Mouse (Mus musculus) kidney, embryonic 14.5 days (tissue): ENCODE measurements at regions not wholly inside any gene's neighbourhood (a gene's known extent, or its start where the extent isn't known, plus 50 kb on each side); places are given as distances from the start of the nearest gene placed in this dataset.
"Not testable (repeated sequence)": the region's sequence is repeated elsewhere in the genome, so short reads cannot be mapped to it uniquely, and the experiment has no call there.

ENCODE experiments used
- ATAC-seq: fragments of 200-750 bp; cut with Nextera tagmentation; 2 replicates; pipeline ENCODE4 v1.8.0; 2017; ENCODE audit warnings: moderate number of reproducible peaks, mild to moderate bottlenecking, moderate TSS enrichment, moderate library complexity; ENCODE audit not compliant: low FRiP score, low TSS enrichment
- H3K27ac ChIP-seq: fragments of 300-500 bp; sonication (generic); 2 replicates; pipeline ENCODE4 v1.5.1; 2014; ENCODE audit warnings: low read depth, mild to moderate bottlenecking, low read length, moderate library complexity, mixed read lengths
- H3K27me3 ChIP-seq: fragments of 300-500 bp; sonication (generic); 2 replicates; pipeline ENCODE4 v1.6.1; 2014; ENCODE audit warnings: mild to moderate bottlenecking, low read length; ENCODE audit not compliant: control insufficient read depth, insufficient read depth
- H3K36me3 ChIP-seq: fragments of 300-500 bp; sonication (generic); 2 replicates; pipeline ENCODE4 v1.6.1; 2014; ENCODE audit warnings: low read length, mixed read lengths; ENCODE audit not compliant: control insufficient read depth, insufficient read depth
- H3K4me1 ChIP-seq: fragments of 300-500 bp; sonication (generic); 2 replicates; pipeline ENCODE4 v1.6.1; 2014; ENCODE audit warnings: low read length, mixed read lengths; ENCODE audit not compliant: control insufficient read depth, insufficient read depth
- H3K4me2 ChIP-seq: fragments of 300-500 bp; sonication (generic); replicated peaks from 2 replicates; pipeline ENCODE4 v1.6.1; 2014; ENCODE audit warnings: low read depth, mild to moderate bottlenecking, low read length
- H3K4me3 ChIP-seq: fragments of 300-500 bp; sonication (generic); 2 replicates; pipeline ENCODE4 v1.5.1; 2014; ENCODE audit warnings: mild to moderate bottlenecking, low read length
- H3K9ac ChIP-seq: fragments of 300-500 bp; sonication (generic); 2 replicates; pipeline ENCODE4 v1.6.1; 2014; ENCODE audit warnings: low read depth, mild to moderate bottlenecking, low read length, moderate library complexity
- H3K9me3 ChIP-seq: fragments of 300-500 bp; sonication (generic); 2 replicates; pipeline ENCODE4 v1.6.1; 2016; ENCODE audit warnings: low read length; ENCODE audit not compliant: control insufficient read depth
- WGBS: fragments of 180-500 bp; shearing (Covaris S2); extraction: QIAGEN DNeasy Blood & Tissue Kit; methylation state at CpG from one replicate; pipeline ENCODE4 v1.1.7; 2014; 5-methylcytosine and 5-hydroxymethylcytosine counted together

GRCm38 (mm10) chr16:77749474-77749873, 147.6 kb upstream of the Gm11146 start:
- ATAC-seq: no peak
- Histone ChIP-seq H3K36me3 (no peaks in the 10 kb centered on the region), H3K4me2 (no peak overlapping the region), H3K4me3 (no peak overlapping the region), H3K27me3 (no peaks in the 10 kb centered on the region), H3K9ac (no peak overlapping the region), H3K4me1 (no peaks in the 10 kb centered on the region), H3K9me3 (no peaks in the 10 kb centered on the region), H3K27ac (no peak overlapping the region)
- 85% methylated on average over 2 of the region's 2 CpGs for WGBS

GRCm38 (mm10) chr16:77743838-77744237, 141.9 kb upstream of the Gm11146 start:
- WGBS: 90% methylated on average over 6 of the region's 6 CpGs
- Histone ChIP-seq H3K4me2 (no peak overlapping the region), H3K27me3 (no peaks in the 10 kb centered on the region), H3K36me3 (no peaks in the 10 kb centered on the region), H3K9ac (no peak overlapping the region), H3K9me3 (no peaks in the 10 kb centered on the region), H3K4me3 (no peak overlapping the region), H3K27ac (no peak overlapping the region), H3K4me1 (no peaks in the 10 kb centered on the region)
- no peak for ATAC-seq

GRCm38 (mm10) chr16:77738821-77739220, 136.9 kb upstream of the Gm11146 start:
- Histone ChIP-seq H3K9ac (no peak overlapping the region), H3K27me3 (no peaks in the 10 kb centered on the region), H3K4me3 (no peak overlapping the region), H3K4me1 (no peaks in the 10 kb centered on the region), H3K9me3 (no peaks in the 10 kb centered on the region), H3K27ac (no peak overlapping the region), H3K36me3 (no peaks in the 10 kb centered on the region), H3K4me2 (no peak overlapping the region)
- WGBS: 57% methylated on average over 1 of the region's 1 CpGs
- no peak for ATAC-seq

GRCm38 (mm10) chr16:77719377-77719776, 117.5 kb upstream of the Gm11146 start:
- Histone ChIP-seq H3K4me3 (no peak overlapping the region), H3K27me3 (no peaks in the 10 kb centered on the region), H3K4me1 (no peaks in the 10 kb centered on the region), H3K9me3 (peaks cover 5% of the 10 kb centered on the region; the same call in 1 of the 2 replicates), H3K9ac (no peak overlapping the region), H3K27ac (no peak overlapping the region), H3K4me2 (no peak overlapping the region), H3K36me3 (no peaks in the 10 kb centered on the region)
- peak; percentile 72; the same call in 1 of the 2 replicates for ATAC-seq
- 33% methylated on average over 2 of the region's 2 CpGs for WGBS

GRCm38 (mm10) chr16:77717766-77718165, 115.9 kb upstream of the Gm11146 start:
- H3K4me1 ChIP-seq, ATAC-seq, H3K4me2 ChIP-seq, H3K4me3 ChIP-seq, H3K9ac ChIP-seq, H3K9me3 ChIP-seq, H3K36me3 ChIP-seq, H3K27ac ChIP-seq, H3K27me3 ChIP-seq: not testable (repeated sequence)
- 85% methylated on average over 3 of the region's 3 CpGs for WGBS

- Histone ChIP-seq H3K27me3 (no peaks in the 10 kb centered on the region), H3K9me3 (no peaks in the 10 kb centered on the region), H3K4me1 (no peaks in the 10 kb centered on the region), H3K9ac (no peak overlapping the region), H3K36me3 (no peaks in the 10 kb centered on the region), H3K4me3 (no peak overlapping the region), H3K4me2 (no peak overlapping the region), H3K27ac (no peak overlapping the region)
- 87% methylated on average over 6 of the region's 6 CpGs for WGBS
- ATAC-seq: no peak
Measured at GRCm38 (mm10) chr16:77704726-77705125, 102.8 kb upstream of the Gm11146 start.

GRCm38 (mm10) chr16:77695443-77695842, 93.5 kb upstream of the Gm11146 start:
- no peaks in the 10 kb centered on the region for H3K4me1 ChIP-seq
- 88% methylated on average over 1 of the region's 1 CpGs for WGBS
- ATAC-seq: no peak

GRCm38 (mm10) chr16:77687056-77687839, 85.4 kb upstream of the Gm11146 start:
- ATAC-seq: no peak
- WGBS: 90% methylated on average over 4 of the region's 4 CpGs
- Histone ChIP-seq H3K27me3 (no peaks in the 10 kb centered on the region), H3K4me3 (no peak overlapping the region), H3K9me3 (no peaks in the 10 kb centered on the region), H3K36me3 (no peaks in the 10 kb centered on the region), H3K4me2 (no peak overlapping the region), H3K4me1 (no peaks in the 10 kb centered on the region), H3K27ac (no peak overlapping the region), H3K9ac (no peak overlapping the region)

More at GRCm38 (mm10) chr16:77695443-77695842, 93.5 kb upstream of the Gm11146 start:
- Histone ChIP-seq H3K27me3 (no peaks in the 10 kb centered on the region), H3K9ac (no peak overlapping the region), H3K4me3 (no peak overlapping the region), H3K27ac (no peak overlapping the region), H3K4me2 (no peak overlapping the region), H3K36me3 (no peaks in the 10 kb centered on the region), H3K9me3 (no peaks in the 10 kb centered on the region)

GRCm38 (mm10) chr16:77685651-77686190, 83.8 kb upstream of the Gm11146 start:
- Histone ChIP-seq H3K36me3 (no peaks in the 10 kb centered on the region), H3K4me1 (no peaks in the 10 kb centered on the region), H3K4me2 (no peak overlapping the region), H3K9ac (no peak overlapping the region), H3K27me3 (no peaks in the 10 kb centered on the region), H3K4me3 (no peak overlapping the region), H3K9me3 (no peaks in the 10 kb centered on the region), H3K27ac (no peak overlapping the region)
- ATAC-seq: no peak
- WGBS: 96% methylated on average over 5 of the region's 5 CpGs
